Mouse (Mus musculus): ENCODE data around the gene Hist1h1b. TPM values are rescaled to one million over a fixed set of nuclear protein-coding genes. Genes with fewer than 3 reads are reported as not detected.
A peak's percentile ranks its signal among the peaks of the same experiment; 100 is the strongest.
"Not testable (repeated sequence)": the region's sequence is repeated elsewhere in the genome, so short reads cannot be mapped to it uniquely, and the experiment has no call there.

Gene Hist1h1b
- total RNA-seq, 2 experiments from 2014 or later = 6.7 to 8.3 TPM

GRCm38 (mm10) chr13:21781021-21781555 is 663 bp upstream of the Hist1h1b start:
- DNase-seq (ENCODE audit: extremely low spot score in 1 of 2, low spot score in 2 of 2) = no peak
- TF ChIP-seq CTCF (IDR thresholded peaks at IDR 0.05) = no peak
- intact Hi-C loops (cut with DNase I) = loop anchor here (2.0 to 10.0 kb wide), 4 partner anchors 28 to 1914 kb away; partner anchors contain the start of genes Hist1h1e, Hist1h1t, Hist1h2ak and Hist1h2be
- no peak overlapping the region for H3K27ac ChIP-seq
- no peak overlapping the region; the same call in 1 of the 2 replicates for H3K4me3 ChIP-seq

- intact Hi-C loops (cut with DNase I) = loop anchor here (2.0 kb wide), 1 partner anchor 56 kb away; the partner anchor contains the start of gene Hist1h2bm
- H3K4me3 ChIP-seq = peak overlapping the region; percentile 57
- peak overlapping the region; percentile 71; the same call in 1 of the 2 replicates for H3K27ac ChIP-seq
- TF ChIP-seq CTCF (IDR thresholded peaks at IDR 0.05) = no peak
- peak; percentile 45 to 58 for DNase-seq (ENCODE audit: extremely low spot score in 1 of 2, low spot score in 2 of 2)
Measured at GRCm38 (mm10) chr13:21778814-21779766, 1.3 kb downstream of the Hist1h1b start.

GRCm38 (mm10) chr13:21755707-21756106 is 24.7 kb downstream of the Hist1h1b start:
- no peak for TF ChIP-seq CTCF (IDR thresholded peaks at IDR 0.05)
- no peak overlapping the region for H3K4me3 ChIP-seq
- H3K27ac ChIP-seq = no peak overlapping the region
- intact Hi-C loops (cut with DNase I) = loop anchor here (10.0 kb wide), 2 partner anchors 289 to 1939 kb away; partner anchors contain the start of genes Hist1h1t, Hist1h2ag, Hist1h2bj and Hist1h4c
- DNase-seq (ENCODE audit: extremely low spot score in 1 of 2, low spot score in 2 of 2) = no peak

- peak overlapping the region; percentile 50 for H3K4me3 ChIP-seq
- not testable (repeated sequence) for H3K27ac ChIP-seq; DNase-seq (ENCODE audit: extremely low spot score in 1 of 2, low spot score in 2 of 2)
- intact Hi-C loops (cut with DNase I) = loop anchor here (5.0 to 10.0 kb wide), 3 partner anchors 290 to 1998 kb away; partner anchors contain the start of genes Hist1h1t, Hist1h2ab, Hist1h2ag and Hist1h2bj
Measured at GRCm38 (mm10) chr13:21754294-21755001, 26.0 kb downstream of the Hist1h1b start.

- Histone ChIP-seq H3K27ac (peak within 1 kb of the TSS; percentile 80), H3K4me3 (peak within 1 kb of the TSS; percentile 50)
- peak; percentile 50 to 69 for DNase-seq (ENCODE audit: extremely low spot score in 1 of 2, low spot score in 2 of 2)
- intact Hi-C loops (cut with DNase I) = loop anchor here (2.0 to 10.0 kb wide), 5 partner anchors 27 to 1999 kb away; partner anchors contain the start of genes Hist1h1b, Hist1h1e, Hist1h1t and Hist1h2ab
Measured at GRCm38 (mm10) chr13:21753524-21754285, 26.7 kb downstream of the Hist1h1b start, which contains the start of the genes Hist1h2ak and Hist1h2bn. TSS of gene Hist1h2ak (minus strand) at chr13:21753827. TSS of gene Hist1h2bn (plus strand) at chr13:21754123.

GRCm38 (mm10) chr13:21753051-21753523 is 27.3 kb downstream of the Hist1h1b start:
- intact Hi-C loops (cut with DNase I) = loop anchor here (2.0 to 10.0 kb wide), 5 partner anchors 28 to 1999 kb away; partner anchors contain the start of genes Hist1h1b, Hist1h1e, Hist1h1t and Hist1h2ab
- no peak for TF ChIP-seq CTCF (IDR thresholded peaks at IDR 0.05)
- peak overlapping the region; percentile 80 for H3K27ac ChIP-seq
- DNase-seq (ENCODE audit: extremely low spot score in 1 of 2, low spot score in 2 of 2) = no peak
- peak overlapping the region; percentile 50 for H3K4me3 ChIP-seq

- intact Hi-C loops (cut with DNase I) = loop anchor here (2.0 to 10.0 kb wide), 5 partner anchors 28 to 2000 kb away; partner anchors contain the start of genes Hist1h1b, Hist1h1e, Hist1h1t and Hist1h2ab
- no peak for DNase-seq (ENCODE audit: extremely low spot score in 1 of 2, low spot score in 2 of 2)
- no peak for TF ChIP-seq CTCF (IDR thresholded peaks at IDR 0.05)
- Histone ChIP-seq H3K4me3 (no peak overlapping the region), H3K27ac (no peak overlapping the region)
Measured at GRCm38 (mm10) chr13:21752356-21752755, 28.1 kb downstream of the Hist1h1b start.

GRCm38 (mm10) chr13:21751827-21752226 is 28.6 kb downstream of the Hist1h1b start:
- H3K27ac ChIP-seq = no peak overlapping the region
- TF ChIP-seq CTCF (IDR thresholded peaks at IDR 0.05) = no peak
- intact Hi-C loops (cut with DNase I) = loop anchor here (2.0 to 10.0 kb wide), 6 partner anchors 29 to 2000 kb away; partner anchors contain the start of genes Hist1h1b, Hist1h1e, Hist1h1t and Hist1h2ab
- DNase-seq (ENCODE audit: extremely low spot score in 1 of 2, low spot score in 2 of 2) = no peak
- H3K4me3 ChIP-seq = no peak overlapping the region

GRCm38 (mm10) chr13:21751417-21751816 is 29.0 kb downstream of the Hist1h1b start:
- Histone ChIP-seq H3K4me3 (no peak overlapping the region), H3K27ac (no peak overlapping the region)
- no peak for TF ChIP-seq CTCF (IDR thresholded peaks at IDR 0.05)
- intact Hi-C loops (cut with DNase I) = loop anchor here (2.0 to 10.0 kb wide), 4 partner anchors 41 to 2001 kb away; partner anchors contain the start of genes Hist1h1t, Hist1h2ab, Hist1h2ag and Hist1h2bj
- no peak for DNase-seq (ENCODE audit: extremely low spot score in 1 of 2, low spot score in 2 of 2)

- DNase-seq (ENCODE audit: extremely low spot score in 1 of 2, low spot score in 2 of 2) = peak; percentile 93 to 94
- intact Hi-C loops (cut with DNase I) = loop anchor here (1.0 to 10.0 kb wide), 6 partner anchors 16 to 2002 kb away; partner anchors contain the start of genes Hist1h1t, Hist1h2ab, Hist1h2ag and Hist1h2ai
- peak within 1 kb of the TSS; percentile 57 for H3K4me3 ChIP-seq
- peak within 1 kb of the TSS; percentile 9; the same call in 1 of the 2 replicates for H3K27ac ChIP-seq
Measured at GRCm38 (mm10) chr13:21750159-21751017, 30.0 kb downstream of the Hist1h1b start, which contains the start of gene Hist1h4k. TSS of gene Hist1h4k (minus strand) at chr13:21750505.

All from left cerebral cortex, adult 2 months (tissue).